Comparison of ENCODE assay signal across 11 mouse cellular contexts in genomic region chr1:130511823-130512370, GRCm38 (mm10). TPM values are rescaled to one million over a fixed set of nuclear protein-coding genes. Genes with fewer than 3 reads are reported as not detected.
DNase-seq lines count a peak whose midpoint lies in the region; ATAC-seq and TF ChIP-seq lines count a peak whose summit lies in the region.
"Had no signal": no experiment of that assay in that cellular context is flagged by ENCODE, and none has a peak within 500 bp of the region (broad histone marks: within the 10 kb centered on the region; RNA-seq: fewer than 3 reads in every experiment).

No protein-coding gene starts in this region.

- TF ChIP-seq POLR2A in embryonic fibroblast, embryonic 13.5 days (IDR thresholded peaks at IDR 0.05; ENCODE audit: low read depth, low read length), result no peak

- H3K4me3 ChIP-seq in intestine, embryonic 14.5 days (ENCODE audit: low read depth, low read length), result no peak overlapping the region
- no peak overlapping the region for H3K4me3 ChIP-seq in intestine, postnatal 0 days (ENCODE audit: low read depth, low read length)
- no peak overlapping the region for H3K4me3 ChIP-seq in embryonic fibroblast, embryonic 13.5 days (ENCODE audit: insufficient read depth, low read length)
- H3K4me3 ChIP-seq in heart, postnatal 0 days (ENCODE audit: low read depth, low read length), result no peak overlapping the region
- H3K4me3 ChIP-seq in lung, postnatal 0 days (ENCODE audit: low read depth, low read length), result no peak overlapping the region

- no peak for ATAC-seq in intestine, embryonic 14.5 days (replicated peaks; ENCODE audit: low FRiP score, low TSS enrichment, low read depth)
- ATAC-seq in intestine, postnatal 0 days, result no peak
- peak; percentile 45; the same call in 1 of the 2 replicates for ATAC-seq in heart, postnatal 0 days (ENCODE audit: insufficient read depth, low read depth)
- ATAC-seq in lung, postnatal 0 days, result peak; percentile 61; the same call in 1 of the 2 replicates
- ATAC-seq: forebrain, embryonic 14.5 days had no signal

- no peak overlapping the region for H3K9ac ChIP-seq in intestine, embryonic 14.5 days (ENCODE audit: low read length)
- no peak overlapping the region for H3K9ac ChIP-seq in intestine, postnatal 0 days (ENCODE audit: low read depth, low read length)
- no peak overlapping the region for H3K9ac ChIP-seq in heart, postnatal 0 days (replicated peaks; ENCODE audit: low read depth, low read length)
- H3K9ac ChIP-seq in lung, postnatal 0 days (replicated peaks; ENCODE audit: low read depth), result no peak overlapping the region

- TF ChIP-seq CTCF in intestine, postnatal 0 days (IDR thresholded peaks at IDR 0.05; ENCODE audit: low read depth), result no peak
- TF ChIP-seq CTCF in embryonic fibroblast, embryonic 13.5 days (IDR thresholded peaks at IDR 0.05; ENCODE audit: borderline replicate concordance, insufficient read depth, low read length), result no peak
- TF ChIP-seq CTCF in heart, postnatal 0 days (IDR thresholded peaks at IDR 0.05; ENCODE audit: low read depth), result no peak
- TF ChIP-seq CTCF in lung, postnatal 0 days (IDR thresholded peaks at IDR 0.05), result no peak

- no peak overlapping the region for H3K4me2 ChIP-seq in intestine, embryonic 14.5 days (ENCODE audit: low read length)
- no peak overlapping the region for H3K4me2 ChIP-seq in intestine, postnatal 0 days (replicated peaks; ENCODE audit: low read depth)
- H3K4me2 ChIP-seq in heart, postnatal 0 days (ENCODE audit: low read depth, low read length), result no peak overlapping the region
- no peak overlapping the region for H3K4me2 ChIP-seq in lung, postnatal 0 days (replicated peaks; ENCODE audit: low read depth, low read length)

- intact Hi-C loops in left cerebral cortex, postnatal 36 days (cut with DNase I), result no loop called here

- peaks cover 10% of the 10 kb centered on the region for H3K4me1 ChIP-seq in intestine, embryonic 14.5 days (replicated peaks; ENCODE audit: control insufficient read depth, insufficient read depth, low read length)
- peaks cover 8% of the 10 kb centered on the region; the same call in 1 of the 2 replicates for H3K4me1 ChIP-seq in intestine, postnatal 0 days (replicated peaks; ENCODE audit: control insufficient read depth, insufficient read depth, low read length)
- H3K4me1 ChIP-seq in embryonic fibroblast, embryonic 13.5 days (ENCODE audit: control insufficient read depth, insufficient read depth, low read length), result peaks cover 3% of the 10 kb centered on the region
- peaks cover 13% of the 10 kb centered on the region; the same call in 1 of the 2 replicates for H3K4me1 ChIP-seq in heart, postnatal 0 days (ENCODE audit: control insufficient read depth, insufficient read depth)
- 0 out of 2 replicates have a peak, but pooled peaks cover 4% of the 10 kb centered on the region for H3K4me1 ChIP-seq in lung, postnatal 0 days (ENCODE audit: insufficient read depth, low read depth, low read length)

- H3K9me3 ChIP-seq in intestine, embryonic 14.5 days (ENCODE audit: control insufficient read depth, low read length), result no peaks in the 10 kb centered on the region
- no peaks in the 10 kb centered on the region for H3K9me3 ChIP-seq in intestine, postnatal 0 days (ENCODE audit: control insufficient read depth)
- H3K9me3 ChIP-seq in heart, postnatal 0 days (replicated peaks; ENCODE audit: control insufficient read depth, low read length), result no peaks in the 10 kb centered on the region
- no peaks in the 10 kb centered on the region for H3K9me3 ChIP-seq in lung, postnatal 0 days (ENCODE audit: low read length)

- H3K36me3 ChIP-seq in intestine, embryonic 14.5 days (ENCODE audit: control insufficient read depth, insufficient read depth, low read length), result no peaks in the 10 kb centered on the region
- no peaks in the 10 kb centered on the region for H3K36me3 ChIP-seq in intestine, postnatal 0 days (ENCODE audit: control insufficient read depth, insufficient read depth)
- H3K36me3 ChIP-seq in heart, postnatal 0 days (replicated peaks; ENCODE audit: control insufficient read depth, insufficient read depth, low read length), result no peaks in the 10 kb centered on the region
- H3K36me3 ChIP-seq in lung, postnatal 0 days (ENCODE audit: insufficient read depth, low read length), result no peaks in the 10 kb centered on the region

- no peaks in the 10 kb centered on the region for H3K27me3 ChIP-seq in intestine, embryonic 14.5 days (replicated peaks; ENCODE audit: control insufficient read depth, insufficient read depth, low read length)
- H3K27me3 ChIP-seq in intestine, postnatal 0 days (replicated peaks; ENCODE audit: control insufficient read depth, insufficient read depth, low read length), result no peaks in the 10 kb centered on the region
- H3K27me3 ChIP-seq in heart, postnatal 0 days (ENCODE audit: control insufficient read depth, insufficient read depth, low read length), result no peaks in the 10 kb centered on the region
- no peaks in the 10 kb centered on the region for H3K27me3 ChIP-seq in lung, postnatal 0 days (replicated peaks; ENCODE audit: insufficient read depth, low read length)

- peak overlapping the region; percentile 16; the same call in 1 of the 2 replicates for H3K27ac ChIP-seq in intestine, embryonic 14.5 days (ENCODE audit: low read depth)
- no peak overlapping the region for H3K27ac ChIP-seq in intestine, postnatal 0 days (ENCODE audit: low read depth, low read length)
- peak overlapping the region; percentile 68; the same call in 1 of the 2 replicates for H3K27ac ChIP-seq in embryonic fibroblast, embryonic 13.5 days (ENCODE audit: insufficient read depth, low read length)
- no peak overlapping the region for H3K27ac ChIP-seq in heart, postnatal 0 days (ENCODE audit: low read depth)
- no peak overlapping the region for H3K27ac ChIP-seq in lung, postnatal 0 days (ENCODE audit: low read length)

- no peak for TF ChIP-seq EP300 in heart, postnatal 0 days (IDR thresholded peaks at IDR 0.05; ENCODE audit: low read depth)
- TF ChIP-seq EP300 in lung, postnatal 0 days (IDR thresholded peaks at IDR 0.05), result peak; percentile 36

- 41% methylated on average over 3 of the region's 3 CpGs for WGBS in intestine, embryonic 14.5 days
- 43% methylated on average over 3 of the region's 3 CpGs for WGBS in intestine, postnatal 0 days
- WGBS in heart, postnatal 0 days, result 63% methylated on average over 3 of the region's 3 CpGs
- WGBS in lung, postnatal 0 days, result 20% methylated on average over 3 of the region's 3 CpGs

- no peak for DNase-seq in intestine, embryonic 14.5 days (ENCODE audit: low spot score)
- DNase-seq in heart, postnatal 0 days (ENCODE audit: low spot score), result no peak
- peak; percentile 50 for DNase-seq in lung, postnatal 0 days (ENCODE audit: low spot score)
- no peak for DNase-seq in layer of hippocampus, adult 8-10 months (ENCODE audit: low spot score in 2 of 2)
- no peak for DNase-seq in left cerebral cortex, postnatal 36 days (ENCODE audit: low spot score in 2 of 2)
- DNase-seq in MN1 (ENCODE audit: low spot score), result no peak
- DNase-seq: embryo, embryonic 11 days; right cerebral cortex, postnatal 25 days had no signal

RNA-seq across cellular contexts. Expression of gene Cd55, which starts 49.4 kb away (rescaled TPM):
- 16.9 and 18.3 TPM in 2 replicates for polyA plus RNA-seq in intestine, embryonic 14.5 days (2014; fragmentation: Nextera tagmentation; extraction: Ambion mirVana)
- 30.1 and 32.2 TPM in 2 replicates for polyA plus RNA-seq in intestine, postnatal 0 days (2015; fragmentation: Nextera tagmentation; extraction: Ambion mirVana)
- polyA plus RNA-seq in embryonic fibroblast, embryonic 13.5 days (2011; ENCODE audit: insufficient read length, low read depth, missing spikeins), result 22.1 and 22.2 TPM in 2 replicates
- 9.9 and 13.9 TPM in 2 replicates for total RNA-seq in heart, postnatal 0 days (2014; rRNA removed; ENCODE audit: low replicate concordance)
- 9.0 and 10.0 TPM in 2 replicates for polyA plus RNA-seq in heart, postnatal 0 days (2015; fragmentation: Nextera tagmentation; extraction: Ambion mirVana)
- polyA plus RNA-seq in lung, postnatal 0 days (2015; fragmentation: Nextera tagmentation; extraction: Ambion mirVana), result 50.9 and 57.7 TPM in 2 replicates
- 1 to 10 TPM; 4.1 to 7.8 (median 4.7) TPM for total RNA-seq in layer of hippocampus, adult 8-10 months (2022)
- total RNA-seq in left cerebral cortex, postnatal 36 days (2021), result 1 to 10 TPM; 5.2 to 5.5 TPM

Comparison
In these comparisons a context has a peak if more than half of its experiments do, and no peak if none do; other contexts are left out.
1. H3K27ac ChIP-seq: peak in intestine, embryonic 14.5 days (single experiment) and embryonic fibroblast, embryonic 13.5 days (single experiment); none in intestine, postnatal 0 days (single experiment), heart, postnatal 0 days (single experiment) and lung, postnatal 0 days (single experiment).
2. ATAC-seq: peak in heart, postnatal 0 days (single experiment) and lung, postnatal 0 days (single experiment); none in intestine, embryonic 14.5 days (single experiment) and intestine, postnatal 0 days (single experiment).